Mouse (Mus musculus): ENCODE data around the gene Gm11757. TPM values are rescaled to one million over a fixed set of nuclear protein-coding genes. Genes with fewer than 3 reads are reported as not detected.
"Not testable (repeated sequence)": the region's sequence is repeated elsewhere in the genome, so short reads cannot be mapped to it uniquely, and the experiment has no call there.

Gene Gm11757
- not detected in 2 replicates for polyA plus RNA-seq (2015; fragmentation: Nextera tagmentation; extraction: Ambion mirVana)

- H3K4me3 ChIP-seq; H3K9ac ChIP-seq; H3K4me1 ChIP-seq; ATAC-seq (ENCODE audit: insufficient number of reproducible peaks, low FRiP score, low TSS enrichment, low read depth); H3K9me3 ChIP-seq; H3K27me3 ChIP-seq; H3K36me3 ChIP-seq; H3K4me2 ChIP-seq; H3K27ac ChIP-seq: not testable (repeated sequence)
- no CpG with 5 or more reads among the region's 4 CpGs for WGBS
Measured at GRCm38 (mm10) chr4:73891012-73891411, at the start of gene Gm11757. Gene Gm11757, minus strand, starts transcription at chr4:73891112.

GRCm38 (mm10) chr4:73920660-73921059 is 29.7 kb upstream of the Gm11757 start, which contains the start of gene Gm11756:
Gene Gm11756, minus strand, starts transcription at chr4:73920760.
- ATAC-seq (ENCODE audit: insufficient number of reproducible peaks, low FRiP score, low TSS enrichment, low read depth); H3K9ac ChIP-seq; H3K4me1 ChIP-seq; H3K4me3 ChIP-seq; H3K27ac ChIP-seq; H3K36me3 ChIP-seq; H3K9me3 ChIP-seq; H3K4me2 ChIP-seq; H3K27me3 ChIP-seq: not testable (repeated sequence)
- 82% methylated on average over 6 of the region's 6 CpGs for WGBS

GRCm38 (mm10) chr4:73905853-73906252 is 14.9 kb upstream of the Gm11757 start, which contains the start of gene Gm13871:
Gene Gm13871, minus strand, starts transcription at chr4:73905953.
- H3K4me3 ChIP-seq; ATAC-seq (ENCODE audit: insufficient number of reproducible peaks, low FRiP score, low TSS enrichment, low read depth); H3K4me1 ChIP-seq; H3K27me3 ChIP-seq; H3K36me3 ChIP-seq; H3K4me2 ChIP-seq; H3K9ac ChIP-seq; H3K9me3 ChIP-seq; H3K27ac ChIP-seq: not testable (repeated sequence)
- no CpG with 5 or more reads among the region's 4 CpGs for WGBS

- H3K27me3 ChIP-seq; H3K9me3 ChIP-seq; H3K4me1 ChIP-seq; ATAC-seq (ENCODE audit: insufficient number of reproducible peaks, low FRiP score, low TSS enrichment, low read depth); H3K9ac ChIP-seq; H3K4me2 ChIP-seq; H3K27ac ChIP-seq; H3K4me3 ChIP-seq; H3K36me3 ChIP-seq: not testable (repeated sequence)
- WGBS, result no CpG with 5 or more reads among the region's 4 CpGs
Measured at GRCm38 (mm10) chr4:73876166-73876565, 14.7 kb downstream of the Gm11757 start, which contains the start of gene Gm11758. Gene Gm11758, minus strand, starts transcription at chr4:73876266.

Other genes with a start within 250 kb of the Gm11757 start
- not detected in 2 replicates for gene Gm11239, start 222.8 kb downstream of the Gm11757 start, polyA plus RNA-seq (2015; fragmentation: Nextera tagmentation; extraction: Ambion mirVana)
- not detected in 2 replicates for gene Gm428, start 207.6 kb downstream of the Gm11757 start, polyA plus RNA-seq (2015; fragmentation: Nextera tagmentation; extraction: Ambion mirVana)
- 0.43 and 0.55 TPM in 2 replicates for gene Rasef, start 100.1 kb downstream of the Gm11757 start, polyA plus RNA-seq (2015; fragmentation: Nextera tagmentation; extraction: Ambion mirVana)
- gene Gm11758, start 14.8 kb downstream of the Gm11757 start, polyA plus RNA-seq (2015; fragmentation: Nextera tagmentation; extraction: Ambion mirVana), result not detected in 2 replicates
- gene Gm13871, start 14.8 kb upstream of the Gm11757 start, polyA plus RNA-seq (2015; fragmentation: Nextera tagmentation; extraction: Ambion mirVana), result not detected in 2 replicates
- not detected in 2 replicates for gene Gm11756, start 29.6 kb upstream of the Gm11757 start, polyA plus RNA-seq (2015; fragmentation: Nextera tagmentation; extraction: Ambion mirVana)
- 6.1 and 15.1 TPM in 2 replicates for gene 2310002L09Rik, start 59.7 kb upstream of the Gm11757 start, polyA plus RNA-seq (2015; fragmentation: Nextera tagmentation; extraction: Ambion mirVana)
- 2.2 and 3.4 TPM in 2 replicates for gene Frmd3, start 122.3 kb upstream of the Gm11757 start, polyA plus RNA-seq (2015; fragmentation: Nextera tagmentation; extraction: Ambion mirVana)